Mouse (Mus musculus) layer of hippocampus, adult 9-11 months (tissue): Measurements from ENCODE around the gene Fem1a.
"Not testable (repeated sequence)": the region's sequence is repeated elsewhere in the genome, so short reads cannot be mapped to it uniquely, and the experiment has no call there.

Experiments
- DNase-seq: peaks from one replicate; pipeline ENCODE4 v3.0.0; 2022

Fem1a gene

GRCm38 (mm10) chr17:56255863-56256238, 759 bp upstream of the Fem1a start:
- DNase-seq, result peak; percentile 99

- no peak for DNase-seq
Measured at GRCm38 (mm10) chr17:56257181-56257894, 728 bp downstream of the Fem1a start.

- not testable (repeated sequence) for DNase-seq
Measured at GRCm38 (mm10) chr17:56258269-56258668, 1.7 kb downstream of the Fem1a start.

GRCm38 (mm10) chr17:56258812-56259211, 2.2 kb downstream of the Fem1a start:
- not testable (repeated sequence) for DNase-seq

GRCm38 (mm10) chr17:56259301-56260037, 2.9 kb downstream of the Fem1a start:
- no peak for DNase-seq

GRCm38 (mm10) chr17:56261166-56261565, 4.6 kb downstream of the Fem1a start:
- no peak for DNase-seq

GRCm38 (mm10) chr17:56262645-56263094, 6.1 kb downstream of the Fem1a start:
- DNase-seq, result no peak

GRCm38 (mm10) chr17:56264020-56264419, 7.4 kb downstream of the Fem1a start:
- DNase-seq, result peak; percentile 86

- peak; percentile 61 for DNase-seq
Measured at GRCm38 (mm10) chr17:56265011-56265410, 8.4 kb downstream of the Fem1a start.

GRCm38 (mm10) chr17:56265869-56266268, 9.3 kb downstream of the Fem1a start:
- no peak for DNase-seq

GRCm38 (mm10) chr17:56266271-56266670, 9.7 kb downstream of the Fem1a start:
- peak; percentile 88 for DNase-seq

GRCm38 (mm10) chr17:56269153-56269630, 12.6 kb downstream of the Fem1a start:
- DNase-seq, result peak; percentile 80

- no peak for DNase-seq
Measured at GRCm38 (mm10) chr17:56269741-56270140, 13.1 kb downstream of the Fem1a start.

- DNase-seq, result no peak
Measured at GRCm38 (mm10) chr17:56271609-56272253, 15.1 kb downstream of the Fem1a start.

GRCm38 (mm10) chr17:56272644-56273043, 16.0 kb downstream of the Fem1a start:
- no peak for DNase-seq

GRCm38 (mm10) chr17:56273482-56273881, 16.9 kb downstream of the Fem1a start:
- no peak for DNase-seq

- DNase-seq, result no peak
Measured at GRCm38 (mm10) chr17:56273986-56274385, 17.4 kb downstream of the Fem1a start.

- no peak for DNase-seq
Measured at GRCm38 (mm10) chr17:56275842-56276480, 19.4 kb downstream of the Fem1a start.

- DNase-seq, result peak; percentile 94
Measured at GRCm38 (mm10) chr17:56276643-56277566, 20.3 kb downstream of the Fem1a start, which contains the start of gene Ticam1. Gene Ticam1 (minus strand): TSS chr17:56276786.

- no peak for DNase-seq
Measured at GRCm38 (mm10) chr17:56277567-56277893, 20.9 kb downstream of the Fem1a start.

GRCm38 (mm10) chr17:56278340-56278739, 21.7 kb downstream of the Fem1a start:
- DNase-seq, result no peak
